Mouse (Mus musculus) liver, postnatal 0 days (tissue): ENCODE measurements at regions not wholly inside any gene's neighbourhood (a gene's known extent, or its start where the extent isn't known, plus 50 kb on each side); places are given as distances from the start of the nearest gene placed in this dataset.

Experiments used
- CTCF ChIP-seq: sonication (generic); IDR thresholded peaks from 2 replicates; pipeline ENCODE4 v1.5.1; 2016; ENCODE audit warnings: antibody characterized with exemption, low read depth
- EP300 ChIP-seq: IDR thresholded peaks from 2 replicates; pipeline ENCODE4 v1.6.1; 2016; ENCODE audit warnings: antibody characterized with exemption, low read depth, mild to moderate bottlenecking

GRCm38 (mm10) chr6:117110291-117110690, 58.0 kb upstream of the Cxcl12 start:
- TF ChIP-seq CTCF (no peak), EP300 (no peak)
